Mouse (Mus musculus) brain, embryonic 18.5 days (tissue): ENCODE results near the gene Llph.

Experiments
- DNase-seq: peaks from one replicate; pipeline ENCODE4 v3.0.0-alpha.2; 2012; ENCODE audit warnings: low read depth, low spot score

The Llph gene

GRCm38 (mm10) chr10:120273335-120273734 is 46.5 kb downstream of the Llph start:
- no peak for DNase-seq

- no peak for DNase-seq
Observed at GRCm38 (mm10) chr10:120279482-120280128, 52.7 kb downstream of the Llph start.

- no peak for DNase-seq
Observed at GRCm38 (mm10) chr10:120280375-120280774, 53.5 kb downstream of the Llph start.

- no peak for DNase-seq
Observed at GRCm38 (mm10) chr10:120281700-120282099, 54.8 kb downstream of the Llph start.
